Mouse (Mus musculus): Measurements from ENCODE around the gene Ddx6.
"Not testable (repeated sequence)": the region's sequence is repeated elsewhere in the genome, so short reads cannot be mapped to it uniquely, and the experiment has no call there.

The Ddx6 gene

GRCm38 (mm10) chr9:44604779-44605615 lies at the start of gene Ddx6:
Gene Ddx6, plus strand, starts transcription at chr9:44604892.
- DNase-seq (ENCODE audit: low spot score): peak; percentile 36

- DNase-seq (ENCODE audit: low spot score): no peak
Observed at GRCm38 (mm10) chr9:44561597-44561996, 43.1 kb upstream of the Ddx6 start, which contains the start of gene Cxcr5. Gene Cxcr5, minus strand, starts transcription at chr9:44561877.

- no peak for DNase-seq (ENCODE audit: low spot score)
Observed at GRCm38 (mm10) chr9:44562936-44563335, 41.8 kb upstream of the Ddx6 start.

- no peak for DNase-seq (ENCODE audit: low spot score)
Observed at GRCm38 (mm10) chr9:44565367-44565766, 39.3 kb upstream of the Ddx6 start.

GRCm38 (mm10) chr9:44567338-44568082 lies 37.2 kb upstream of the Ddx6 start:
- DNase-seq (ENCODE audit: low spot score): no peak

GRCm38 (mm10) chr9:44568083-44568455 lies 36.6 kb upstream of the Ddx6 start:
- no peak for DNase-seq (ENCODE audit: low spot score)

- DNase-seq (ENCODE audit: low spot score): no peak
Observed at GRCm38 (mm10) chr9:44570939-44571382, 33.7 kb upstream of the Ddx6 start.

- DNase-seq (ENCODE audit: low spot score): no peak
Observed at GRCm38 (mm10) chr9:44573306-44573705, 31.4 kb upstream of the Ddx6 start.

- DNase-seq (ENCODE audit: low spot score): no peak
Observed at GRCm38 (mm10) chr9:44575095-44575494, 29.6 kb upstream of the Ddx6 start.

- DNase-seq (ENCODE audit: low spot score): not testable (repeated sequence)
Observed at GRCm38 (mm10) chr9:44576046-44576445, 28.6 kb upstream of the Ddx6 start.

- DNase-seq (ENCODE audit: low spot score): no peak
Observed at GRCm38 (mm10) chr9:44579392-44579791, 25.3 kb upstream of the Ddx6 start.

GRCm38 (mm10) chr9:44580085-44580484 lies 24.6 kb upstream of the Ddx6 start:
- DNase-seq (ENCODE audit: low spot score): no peak

GRCm38 (mm10) chr9:44581423-44581822 lies 23.3 kb upstream of the Ddx6 start:
- DNase-seq (ENCODE audit: low spot score): no peak

- DNase-seq (ENCODE audit: low spot score): no peak
Observed at GRCm38 (mm10) chr9:44582390-44582789, 22.3 kb upstream of the Ddx6 start.

- DNase-seq (ENCODE audit: low spot score): no peak
Observed at GRCm38 (mm10) chr9:44586640-44587261, 17.9 kb upstream of the Ddx6 start.

- DNase-seq (ENCODE audit: low spot score): no peak
Observed at GRCm38 (mm10) chr9:44587262-44588160, 17.2 kb upstream of the Ddx6 start.

- DNase-seq (ENCODE audit: low spot score): no peak
Observed at GRCm38 (mm10) chr9:44588605-44589004, 16.1 kb upstream of the Ddx6 start.

GRCm38 (mm10) chr9:44589095-44589494 lies 15.6 kb upstream of the Ddx6 start:
- DNase-seq (ENCODE audit: low spot score): no peak

GRCm38 (mm10) chr9:44590969-44591368 lies 13.7 kb upstream of the Ddx6 start:
- no peak for DNase-seq (ENCODE audit: low spot score)

- DNase-seq (ENCODE audit: low spot score): no peak
Observed at GRCm38 (mm10) chr9:44591595-44592188, 13.0 kb upstream of the Ddx6 start.

GRCm38 (mm10) chr9:44593221-44593620 lies 11.5 kb upstream of the Ddx6 start:
- no peak for DNase-seq (ENCODE audit: low spot score)

Data from urinary bladder, postnatal 10 days (tissue).